Mouse (Mus musculus) neural tube, embryonic 10.5 days (tissue): ENCODE results near the gene Dennd2c.
"Not testable (repeated sequence)": the region's sequence is repeated elsewhere in the genome, so short reads cannot be mapped to it uniquely, and the experiment has no call there.

ENCODE experiments used
- DNase-seq: peaks from one replicate; pipeline ENCODE4 v3.0.0-alpha.2; 2017; ENCODE audit warnings: low spot score; ENCODE audit errors: extremely low spot score

Gene Dennd2c

GRCm38 (mm10) chr3:103112216-103112615, 9.8 kb downstream of the Dennd2c start:
- DNase-seq = no peak

- no peak for DNase-seq
Measured at GRCm38 (mm10) chr3:103123636-103124035, 21.2 kb downstream of the Dennd2c start.

- DNase-seq = no peak
Measured at GRCm38 (mm10) chr3:103126138-103126537, 23.7 kb downstream of the Dennd2c start.

GRCm38 (mm10) chr3:103127177-103127576, 24.8 kb downstream of the Dennd2c start:
- DNase-seq = no peak

- DNase-seq = no peak
Measured at GRCm38 (mm10) chr3:103127721-103128120, 25.3 kb downstream of the Dennd2c start.

- no peak for DNase-seq
Measured at GRCm38 (mm10) chr3:103128251-103128650, 25.8 kb downstream of the Dennd2c start.

- DNase-seq = no peak
Measured at GRCm38 (mm10) chr3:103129367-103130159, 27.2 kb downstream of the Dennd2c start.

GRCm38 (mm10) chr3:103130236-103130751, 27.9 kb downstream of the Dennd2c start:
- DNase-seq = peak; percentile 22

GRCm38 (mm10) chr3:103133098-103133497, 30.7 kb downstream of the Dennd2c start:
- no peak for DNase-seq

GRCm38 (mm10) chr3:103136414-103137077, 34.1 kb downstream of the Dennd2c start:
- DNase-seq = no peak

GRCm38 (mm10) chr3:103139047-103139446, 36.6 kb downstream of the Dennd2c start:
- no peak for DNase-seq

- not testable (repeated sequence) for DNase-seq
Measured at GRCm38 (mm10) chr3:103140095-103140838, 37.9 kb downstream of the Dennd2c start.

GRCm38 (mm10) chr3:103141287-103141686, 38.9 kb downstream of the Dennd2c start:
- no peak for DNase-seq

- no peak for DNase-seq
Measured at GRCm38 (mm10) chr3:103142366-103142765, 40.0 kb downstream of the Dennd2c start.

- no peak for DNase-seq
Measured at GRCm38 (mm10) chr3:103145336-103145735, 42.9 kb downstream of the Dennd2c start.

GRCm38 (mm10) chr3:103145791-103146190, 43.4 kb downstream of the Dennd2c start:
- no peak for DNase-seq

GRCm38 (mm10) chr3:103146330-103147166, 44.1 kb downstream of the Dennd2c start:
- DNase-seq = no peak

GRCm38 (mm10) chr3:103147775-103148174, 45.4 kb downstream of the Dennd2c start:
- no peak for DNase-seq

GRCm38 (mm10) chr3:103148941-103149340, 46.5 kb downstream of the Dennd2c start:
- no peak for DNase-seq

- no peak for DNase-seq
Measured at GRCm38 (mm10) chr3:103153761-103154160, 51.4 kb downstream of the Dennd2c start.
